Mouse (Mus musculus) heart, postnatal 0 days (tissue): ENCODE results near the gene Lrrc8e. TPM values are rescaled to one million over a fixed set of nuclear protein-coding genes. Genes with fewer than 3 reads are reported as not detected.

Experiments used
- ATAC-seq: fragments of 200-750 bp; cut with Nextera tagmentation; 2 replicates; pipeline ENCODE4 v1.8.0; 2017; ENCODE audit warnings: low read depth, moderate number of reproducible peaks, moderate library complexity; ENCODE audit not compliant: insufficient read depth
- DNase-seq: peaks from one replicate; pipeline ENCODE4 v3.0.0-alpha.2; 2016; ENCODE audit warnings: low spot score
- H3K27ac ChIP-seq: fragments of 300-500 bp; sonication (generic); 2 replicates; pipeline ENCODE4 v1.5.1; 2014; ENCODE audit warnings: low read depth, mild to moderate bottlenecking
- H3K27me3 ChIP-seq: fragments of 300-500 bp; sonication (generic); 2 replicates; pipeline ENCODE4 v1.6.1; 2014; ENCODE audit warnings: low read length, mixed read lengths; ENCODE audit not compliant: control insufficient read depth, insufficient read depth
- H3K36me3 ChIP-seq: fragments of 300-500 bp; sonication (generic); replicated peaks from 2 replicates; pipeline ENCODE4 v1.6.1; 2014; ENCODE audit warnings: low read length, mixed read lengths; ENCODE audit not compliant: control insufficient read depth, insufficient read depth
- H3K4me1 ChIP-seq: fragments of 300-500 bp; sonication (generic); 2 replicates; pipeline ENCODE4 v1.6.1; 2014; ENCODE audit warnings: antibody characterized with exemption; ENCODE audit not compliant: control insufficient read depth, insufficient read depth
- H3K4me2 ChIP-seq: fragments of 300-500 bp; sonication (generic); 2 replicates; pipeline ENCODE4 v1.6.1; 2014; ENCODE audit warnings: low read depth, mild to moderate bottlenecking, low read length, moderate library complexity
- H3K4me3 ChIP-seq: fragments of 300-500 bp; sonication (generic); 2 replicates; pipeline ENCODE4 v1.5.1; 2014; ENCODE audit warnings: low read depth, low read length
- H3K9ac ChIP-seq: fragments of 300-500 bp; sonication (generic); replicated peaks from 2 replicates; pipeline ENCODE4 v1.6.1; 2014; ENCODE audit warnings: low read depth, low read length, mixed read lengths
- H3K9me3 ChIP-seq: fragments of 300-500 bp; sonication (generic); replicated peaks from 2 replicates; pipeline ENCODE4 v1.6.1; 2016; ENCODE audit warnings: low read length; ENCODE audit not compliant: control insufficient read depth
- CTCF ChIP-seq: IDR thresholded peaks from 2 replicates; pipeline ENCODE4 v1.5.1; 2016; ENCODE audit warnings: antibody characterized with exemption, control low read depth, low read depth
- EP300 ChIP-seq: IDR thresholded peaks from 2 replicates; pipeline ENCODE4 v1.6.1; 2016; ENCODE audit warnings: antibody characterized with exemption, low read depth
- WGBS: fragments of 180-500 bp; shearing (Covaris S2); extraction: QIAGEN DNeasy Blood & Tissue Kit; methylation state at CpG from one replicate; pipeline ENCODE4 v1.1.7; 2014; 5-methylcytosine and 5-hydroxymethylcytosine counted together
- polyA plus RNA-seq: library from polyadenylated mRNA; unstranded; fragments of >200 nt; fragmentation: Nextera tagmentation; extraction: Ambion mirVana; gene quantifications from 2 replicates; pipeline ENCODE4 v1.2.1, GENCODE M21; 2015
- total RNA-seq: library from RNA; depleted of rRNA; stranded (reverse); fragments of >200 nt; gene quantifications from 2 replicates; pipeline ENCODE4 v1.2.3, GENCODE M21; 2014; ENCODE audit warnings: low replicate concordance

The Lrrc8e gene
- total and polyA plus RNA-seq, 2 experiments from 2014 or later, result 0.08 TPM

DNA sequence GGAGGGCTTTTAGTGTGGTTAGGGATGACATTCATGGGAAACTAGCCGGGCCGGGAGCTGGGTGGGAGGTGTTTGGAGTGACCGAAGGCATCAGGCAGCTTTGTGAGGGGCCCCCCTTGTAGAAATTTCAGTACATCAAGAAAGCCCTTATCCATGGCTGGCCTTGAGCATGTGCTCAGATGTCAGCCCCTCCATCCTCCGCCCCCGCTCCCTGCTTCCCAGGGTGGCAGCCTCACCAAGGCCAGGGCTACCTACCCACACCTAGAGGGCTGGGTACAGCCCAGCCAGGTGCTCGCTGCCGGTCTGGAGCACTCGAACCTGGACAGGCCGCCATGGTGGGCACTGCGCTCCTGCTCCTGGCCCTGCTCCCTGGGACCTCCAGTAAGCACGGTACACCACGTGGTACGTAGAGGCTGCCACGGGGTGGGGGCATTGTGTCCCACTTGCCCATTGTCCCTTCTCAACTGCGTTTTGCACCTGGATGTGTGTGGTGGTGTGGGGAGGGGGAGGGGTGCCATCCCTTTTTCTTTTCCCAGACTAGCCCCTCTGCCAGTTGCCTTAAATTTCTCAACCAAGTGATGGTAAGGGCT is 21.4 kb downstream of the Lrrc8e start, which contains the start of gene Tgfbr3l:
TSS of gene Tgfbr3l (plus strand) at position 264 of the 590 bp plus-strand sequence.
- TF ChIP-seq CTCF, result no peak
- no peak for TF ChIP-seq EP300
- H3K9me3 ChIP-seq, result no peaks in the 10 kb centered on the region
- H3K27me3 ChIP-seq, result no peaks in the 10 kb centered on the region
- no peak within 1 kb of the TSS for H3K27ac ChIP-seq
- no peak for ATAC-seq
- no peak within 1 kb of the TSS for H3K4me3 ChIP-seq
- WGBS, result 82% methylated on average over 15 of the region's 15 CpGs
- H3K4me1 ChIP-seq, result peaks cover 9% of the 10 kb centered on the region; the same call in 1 of the 2 replicates
- no peak for DNase-seq
- peak within 1 kb of the TSS; percentile 45; the same call in 1 of the 2 replicates for H3K4me2 ChIP-seq
- no peak within 1 kb of the TSS for H3K9ac ChIP-seq
- peaks cover 49% of the 10 kb centered on the region for H3K36me3 ChIP-seq

DNA sequence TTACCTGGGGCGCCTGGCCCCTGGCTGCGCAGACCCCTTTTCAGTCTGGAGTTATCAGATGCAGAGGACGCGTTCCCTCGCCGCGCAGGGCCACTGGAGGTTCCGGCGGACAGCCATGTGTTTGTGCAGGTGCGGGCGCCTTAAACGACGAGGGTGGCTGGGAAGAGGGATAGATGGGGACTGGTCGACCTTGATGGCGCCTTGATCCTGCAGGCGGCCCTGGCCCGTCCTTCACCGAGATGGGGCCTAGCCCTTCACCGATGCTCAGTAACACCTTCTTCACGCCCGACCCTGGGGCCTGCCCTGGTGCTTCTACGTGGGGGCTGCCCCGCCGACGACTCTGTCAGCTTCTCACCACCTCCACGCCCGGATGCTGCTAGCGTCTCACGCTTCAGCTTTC is 22.6 kb downstream of the Lrrc8e start:
- peak overlapping the region; percentile 45 for H3K4me2 ChIP-seq
- 14% methylated on average over 28 of the region's 29 CpGs for WGBS

DNA sequence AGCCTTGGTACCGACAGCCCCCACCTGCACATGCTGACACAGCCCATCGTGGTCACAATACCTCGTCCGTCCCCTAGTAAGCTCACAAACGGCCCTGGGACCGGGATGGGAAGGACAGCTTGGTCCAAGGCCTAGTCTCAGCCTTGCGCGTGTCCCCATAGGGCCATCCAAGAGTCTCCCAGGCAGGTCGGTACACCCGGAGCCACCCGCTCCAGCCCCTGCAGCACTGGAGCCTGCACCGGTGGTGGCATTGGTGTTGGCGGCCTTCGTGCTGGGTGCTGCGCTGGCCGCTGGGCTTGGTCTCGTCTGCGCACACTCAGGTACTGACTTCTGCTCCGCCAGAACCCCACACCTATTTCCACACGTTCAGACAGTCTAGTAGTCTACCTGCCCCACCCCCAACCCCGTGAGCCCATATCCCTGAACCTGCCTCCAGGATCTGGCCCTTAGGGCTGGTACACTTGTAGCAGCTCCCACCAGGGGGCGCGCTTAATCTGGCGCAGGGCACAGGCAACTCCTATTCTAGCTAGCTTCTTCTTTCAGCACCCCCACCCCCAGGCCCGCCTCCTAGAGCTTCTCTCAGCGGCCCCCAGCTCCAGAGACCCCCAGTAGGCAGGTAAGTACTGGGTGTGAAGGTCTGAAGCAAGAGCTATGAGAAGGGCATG is 23.8 kb downstream of the Lrrc8e start:
- peak; percentile 24; the same call in 1 of the 2 replicates for ATAC-seq

More for the DNA sequence above, 22.6 kb downstream of the Lrrc8e start:
- H3K4me3 ChIP-seq, result no peak overlapping the region
- DNase-seq, result peak; percentile 37
- TF ChIP-seq EP300, result 0 out of 2 replicates have a peak, but pooled peaks have one; percentile 38
- TF ChIP-seq CTCF, result no peak
- peaks cover 38% of the 10 kb centered on the region for H3K36me3 ChIP-seq
- peak overlapping the region; percentile 24; the same call in 1 of the 2 replicates for H3K9ac ChIP-seq
- no peaks in the 10 kb centered on the region for H3K9me3 ChIP-seq
- no peaks in the 10 kb centered on the region for H3K27me3 ChIP-seq
- ATAC-seq, result peak; percentile 14; the same call in 1 of the 2 replicates
- H3K27ac ChIP-seq, result 0 out of 2 replicates have a peak overlapping the region, but pooled peaks have one; percentile 36
- H3K4me1 ChIP-seq, result peaks cover 17% of the 10 kb centered on the region; the same call in 1 of the 2 replicates

DNA sequence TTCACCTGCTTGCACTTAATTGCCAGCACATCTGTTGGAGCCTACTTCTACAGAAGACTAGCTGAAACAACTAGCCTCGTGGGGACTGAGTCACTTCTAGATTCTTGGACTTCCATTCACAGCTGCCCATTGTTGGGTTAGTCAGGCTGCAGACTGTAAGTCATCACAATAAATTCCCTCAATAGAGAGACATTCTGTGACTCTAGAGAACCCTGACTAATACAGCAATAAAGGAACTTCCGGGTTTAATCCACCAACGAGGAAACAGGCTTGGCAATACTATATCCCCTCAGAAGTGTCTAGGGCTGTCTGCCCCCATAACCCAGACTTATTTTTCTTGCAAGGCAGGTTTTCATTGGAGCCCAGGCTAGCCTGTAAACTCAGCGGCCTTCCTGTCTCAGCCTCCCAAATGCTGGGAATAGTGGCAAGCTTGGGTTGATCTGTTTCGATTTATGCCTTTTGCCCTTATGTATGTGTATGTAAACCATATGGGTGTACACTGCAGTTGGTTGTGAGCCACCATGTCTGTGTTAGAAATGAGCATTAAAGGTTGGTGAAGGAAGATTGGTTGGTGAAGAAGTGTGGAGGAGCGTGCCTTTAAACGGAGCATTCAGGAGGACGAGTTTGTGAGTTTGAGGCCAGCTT is 25.6 kb downstream of the Lrrc8e start:
- H3K4me3 ChIP-seq, result peak overlapping the region; percentile 84
- H3K4me1 ChIP-seq, result peaks cover 17% of the 10 kb centered on the region; the same call in 1 of the 2 replicates
- ATAC-seq (no peak), DNase-seq (no peak)
- H3K9me3 ChIP-seq, result no peaks in the 10 kb centered on the region
- TF ChIP-seq CTCF (no peak), EP300 (no peak)
- peak overlapping the region; percentile 67 for H3K9ac ChIP-seq
- no peak overlapping the region for H3K27ac ChIP-seq
- WGBS, result 40% methylated on average over 8 of the region's 8 CpGs
- peak overlapping the region; percentile 89 for H3K4me2 ChIP-seq
- no peaks in the 10 kb centered on the region for H3K27me3 ChIP-seq
- H3K36me3 ChIP-seq, result peaks cover 27% of the 10 kb centered on the region

More for the DNA sequence above, 23.8 kb downstream of the Lrrc8e start:
- Histone ChIP-seq H3K27ac (no peak overlapping the region), H3K4me2 (no peak overlapping the region), H3K36me3 (peaks cover 37% of the 10 kb centered on the region), H3K4me3 (no peak overlapping the region), H3K9ac (no peak overlapping the region), H3K4me1 (peaks cover 17% of the 10 kb centered on the region; the same call in 1 of the 2 replicates), H3K27me3 (no peaks in the 10 kb centered on the region), H3K9me3 (no peaks in the 10 kb centered on the region)
- TF ChIP-seq EP300 (no peak), CTCF (peak; percentile 83)
- peak; percentile 63 for DNase-seq
- 39% methylated on average over 26 of the region's 26 CpGs for WGBS

DNA sequence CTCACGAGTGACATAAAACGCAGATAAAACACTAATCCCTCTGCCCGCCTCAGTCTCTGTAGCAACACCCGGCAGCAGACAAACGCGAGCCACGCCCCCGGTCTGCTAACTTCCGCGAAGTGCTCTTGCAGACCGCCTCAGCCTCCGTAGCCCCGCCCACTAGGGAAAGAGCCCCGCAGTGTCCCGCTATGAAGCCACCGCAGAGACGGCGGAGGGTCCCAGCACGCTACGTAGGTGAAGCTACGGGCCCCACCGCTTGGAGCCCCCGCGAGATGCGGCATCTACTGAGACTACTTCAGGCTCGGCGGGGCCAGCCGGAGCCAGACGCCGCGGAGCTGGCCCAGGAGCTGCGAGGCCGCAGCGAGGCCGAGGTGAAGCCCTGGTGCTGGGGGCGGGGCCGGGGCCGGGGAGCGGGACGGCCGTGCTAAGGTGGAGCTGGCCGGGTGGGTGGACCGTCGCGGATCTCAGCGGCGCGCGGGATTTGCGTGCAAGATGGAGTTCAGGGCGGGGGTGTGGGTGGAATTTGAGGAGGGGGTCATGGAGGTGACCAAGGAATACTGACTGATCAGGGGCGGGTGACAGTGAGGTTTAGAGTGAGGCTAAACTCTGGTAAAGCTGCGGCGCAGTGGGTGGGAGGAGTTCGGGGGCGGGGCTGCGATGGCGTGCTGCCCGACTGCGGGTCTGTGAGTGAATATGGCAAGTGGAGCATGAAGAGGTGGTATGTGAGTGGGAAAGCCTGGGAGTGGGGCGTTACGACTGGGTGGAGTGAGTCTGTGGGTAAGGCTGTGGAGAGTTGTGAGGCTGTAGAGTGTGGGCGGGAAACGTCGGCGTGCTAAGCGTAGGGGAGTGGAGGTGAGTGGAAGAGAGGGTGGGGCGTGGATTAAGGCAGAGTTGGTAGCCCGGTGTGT is 26.6 kb downstream of the Lrrc8e start, which contains the start of gene Snapc2:
TSS of gene Snapc2 (plus strand) at position 147 of the 908 bp plus-strand sequence.
- DNase-seq, result peak; percentile 90
- Histone ChIP-seq H3K9me3 (no peaks in the 10 kb centered on the region), H3K4me1 (peaks cover 17% of the 10 kb centered on the region; the same call in 1 of the 2 replicates), H3K27me3 (no peaks in the 10 kb centered on the region), H3K36me3 (peaks cover 21% of the 10 kb centered on the region), H3K4me2 (peak within 1 kb of the TSS; percentile 89), H3K9ac (peak within 1 kb of the TSS; percentile 67), H3K4me3 (peak within 1 kb of the TSS; percentile 84), H3K27ac (peak within 1 kb of the TSS; percentile 83)
- ATAC-seq, result peak; percentile 88
- under 1% methylated on average over 68 of the region's 69 CpGs for WGBS
- TF ChIP-seq EP300, result no peak
